ENCODE assay signal across 9 mouse cellular contexts in the genomic region with DNA sequence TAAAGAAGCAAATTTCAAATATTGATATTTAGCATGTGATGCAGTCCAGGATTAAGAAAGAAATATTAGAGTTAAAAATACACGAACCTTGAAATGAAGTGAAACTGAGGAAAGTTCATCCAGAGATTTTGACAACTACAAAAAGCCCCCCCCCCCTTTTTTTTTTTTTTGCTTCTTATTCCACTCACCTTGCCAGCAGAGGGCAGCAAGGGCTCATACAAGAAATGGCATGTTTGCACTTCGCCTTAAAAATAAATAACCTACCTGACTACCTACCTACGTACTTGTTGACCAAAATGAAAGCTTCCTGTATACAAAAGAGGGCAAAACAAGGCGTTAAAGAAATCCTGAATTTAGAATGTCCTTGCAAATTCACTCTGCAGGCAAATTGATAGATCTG.
DNase-seq lines count a peak whose midpoint lies in the region; TF ChIP-seq lines count a peak whose summit lies in the region.
"Had no signal": no experiment of that assay in that cellular context is flagged by ENCODE, and none has a peak within 500 bp of the region (broad histone marks: within the 10 kb centered on the region; RNA-seq: fewer than 3 reads in every experiment).

No protein-coding gene starts in this region.

- TF ChIP-seq CTCF in layer of hippocampus, adult 2 months (conservative IDR thresholded peaks at IDR 0.05): peak; percentile 68

- peaks cover 81% of the 10 kb centered on the region for H3K27me3 ChIP-seq in forebrain, embryonic 10.5 days (ENCODE audit: poor library complexity, severe bottlenecking)
- H3K27me3 ChIP-seq: neural tube, embryonic 12.5 days had no signal

- no peak overlapping the region for H3K4me3 ChIP-seq in layer of hippocampus, adult 2 months
- H3K4me3 ChIP-seq in forebrain, embryonic 10.5 days: no peak overlapping the region
- H3K4me3 ChIP-seq: neural tube, embryonic 12.5 days had no signal

- DNase-seq in adrenal gland, postnatal 14 days: peak; percentile 48
- DNase-seq in adrenal gland, adult 8-10 months: no peak
- no peak for DNase-seq in layer of hippocampus, adult 2 months (ENCODE audit: low spot score in 2 of 2)
- DNase-seq in layer of hippocampus, postnatal 36 days: no peak
- peak; percentile 7 for DNase-seq in MN1 (ENCODE audit: low spot score)
- DNase-seq in kidney, postnatal 36 days: peak; percentile 35 to 74
- peak; percentile 5 for DNase-seq in thymus, postnatal 14 days
- DNase-seq in forebrain, embryonic 10.5 days (ENCODE audit: extremely low spot score, low spot score): no peak

- H3K27ac ChIP-seq in layer of hippocampus, adult 2 months: no peak overlapping the region
- H3K27ac ChIP-seq in forebrain, embryonic 10.5 days: no peak overlapping the region
- H3K27ac ChIP-seq: neural tube, embryonic 12.5 days had no signal

- H3K9me3 ChIP-seq in forebrain, embryonic 10.5 days: no peaks in the 10 kb centered on the region
- H3K9me3 ChIP-seq: neural tube, embryonic 12.5 days had no signal

- H3K36me3 ChIP-seq in forebrain, embryonic 10.5 days (replicated peaks): no peaks in the 10 kb centered on the region
- H3K36me3 ChIP-seq: neural tube, embryonic 12.5 days had no signal

- WGBS in forebrain, embryonic 10.5 days: 50% methylated on average over 4 of the region's 4 CpGs

- no peaks in the 10 kb centered on the region for H3K4me1 ChIP-seq in forebrain, embryonic 10.5 days
- H3K4me1 ChIP-seq: neural tube, embryonic 12.5 days had no signal

Comparison
In these comparisons a context has a peak if more than half of its experiments do, and no peak if none do; other contexts are left out.
1. DNase-seq: peak in adrenal gland, postnatal 14 days (single experiment), MN1 (single experiment), kidney, postnatal 36 days (2 of 2) and thymus, postnatal 14 days (single experiment); none in adrenal gland, adult 8-10 months (single experiment), layer of hippocampus, adult 2 months (0 of 2), layer of hippocampus, postnatal 36 days (0 of 2) and forebrain, embryonic 10.5 days (single experiment).